Mouse (Mus musculus) right cerebral cortex, postnatal 25 days (tissue): Measurements from ENCODE around the gene Fkbp2.
"Not testable (repeated sequence)": the region's sequence is repeated elsewhere in the genome, so short reads cannot be mapped to it uniquely, and the experiment has no call there.

Experiments
- DNase-seq: peaks from one replicate; pipeline ENCODE4 v3.0.0; 2022

Gene Fkbp2

DNA sequence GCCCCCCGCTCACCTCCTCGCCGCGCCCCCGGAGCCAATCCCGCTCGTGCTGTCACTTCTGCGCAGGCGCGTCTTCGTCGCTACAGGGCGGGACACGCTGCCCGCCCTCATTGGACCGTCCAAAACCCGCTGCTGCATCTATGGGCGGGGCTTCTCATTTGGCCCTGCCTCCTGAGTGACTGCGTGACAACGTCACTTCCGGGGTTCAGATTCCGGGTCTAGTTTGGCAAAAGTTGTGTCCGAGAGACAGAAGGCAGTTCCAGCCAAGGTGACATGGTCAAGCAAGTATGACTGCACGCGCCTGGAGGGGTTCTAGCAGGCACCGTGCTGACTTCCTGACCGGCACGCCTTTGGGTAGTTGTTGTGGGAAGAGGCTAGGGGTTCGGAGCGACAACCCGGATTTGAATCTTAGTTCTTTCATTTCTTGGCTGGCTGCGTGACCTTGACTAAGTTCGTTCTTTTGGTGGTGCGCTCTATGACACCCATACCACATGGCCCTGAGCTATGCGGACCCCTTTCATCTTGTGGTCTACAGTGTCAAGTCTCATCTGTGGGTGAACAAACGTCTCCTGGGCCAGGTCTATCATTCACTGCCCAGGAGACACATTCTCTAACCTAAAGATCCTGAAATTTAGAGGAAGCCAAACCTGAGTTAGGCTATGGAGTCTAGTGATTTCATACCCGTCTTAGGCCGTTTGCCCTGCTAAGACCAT lies at the start of gene Fkbp2:
Gene Fkbp2, minus strand, starts transcription at position 121 of the 713 bp plus-strand sequence.
- DNase-seq, result peak; percentile 99

GRCm38 (mm10) chr19:7029531-7029930 lies 49.2 kb upstream of the Fkbp2 start:
- peak; percentile 62 for DNase-seq

DNA sequence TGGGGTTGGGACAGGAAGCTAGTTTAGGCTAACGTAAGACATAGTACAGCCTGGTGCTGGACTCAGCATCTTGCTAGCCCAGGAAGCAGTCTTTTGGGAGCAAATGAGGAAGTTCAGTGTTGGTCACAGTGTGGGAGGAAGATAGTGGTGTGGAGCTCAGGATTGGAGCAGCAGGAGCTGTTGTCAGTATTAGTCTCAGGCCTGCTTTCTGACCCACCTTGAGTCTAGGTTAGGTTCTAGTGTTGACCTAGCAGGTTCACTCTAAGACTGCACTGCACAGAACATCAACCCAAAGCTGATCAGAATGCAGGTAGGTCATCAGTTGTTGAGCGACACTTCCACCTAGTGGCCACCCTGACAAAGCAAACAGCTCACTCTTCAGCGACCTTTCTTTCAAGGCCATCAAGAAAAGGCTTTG lies 39.9 kb upstream of the Fkbp2 start:
- DNase-seq, result no peak

GRCm38 (mm10) chr19:7019191-7019590 lies 38.9 kb upstream of the Fkbp2 start, which contains the start of gene Fermt3:
Gene Fermt3, minus strand, starts transcription at chr19:7019469.
- no peak for DNase-seq

- no peak for DNase-seq
Observed at GRCm38 (mm10) chr19:7018546-7018945, 38.2 kb upstream of the Fkbp2 start.

DNA sequence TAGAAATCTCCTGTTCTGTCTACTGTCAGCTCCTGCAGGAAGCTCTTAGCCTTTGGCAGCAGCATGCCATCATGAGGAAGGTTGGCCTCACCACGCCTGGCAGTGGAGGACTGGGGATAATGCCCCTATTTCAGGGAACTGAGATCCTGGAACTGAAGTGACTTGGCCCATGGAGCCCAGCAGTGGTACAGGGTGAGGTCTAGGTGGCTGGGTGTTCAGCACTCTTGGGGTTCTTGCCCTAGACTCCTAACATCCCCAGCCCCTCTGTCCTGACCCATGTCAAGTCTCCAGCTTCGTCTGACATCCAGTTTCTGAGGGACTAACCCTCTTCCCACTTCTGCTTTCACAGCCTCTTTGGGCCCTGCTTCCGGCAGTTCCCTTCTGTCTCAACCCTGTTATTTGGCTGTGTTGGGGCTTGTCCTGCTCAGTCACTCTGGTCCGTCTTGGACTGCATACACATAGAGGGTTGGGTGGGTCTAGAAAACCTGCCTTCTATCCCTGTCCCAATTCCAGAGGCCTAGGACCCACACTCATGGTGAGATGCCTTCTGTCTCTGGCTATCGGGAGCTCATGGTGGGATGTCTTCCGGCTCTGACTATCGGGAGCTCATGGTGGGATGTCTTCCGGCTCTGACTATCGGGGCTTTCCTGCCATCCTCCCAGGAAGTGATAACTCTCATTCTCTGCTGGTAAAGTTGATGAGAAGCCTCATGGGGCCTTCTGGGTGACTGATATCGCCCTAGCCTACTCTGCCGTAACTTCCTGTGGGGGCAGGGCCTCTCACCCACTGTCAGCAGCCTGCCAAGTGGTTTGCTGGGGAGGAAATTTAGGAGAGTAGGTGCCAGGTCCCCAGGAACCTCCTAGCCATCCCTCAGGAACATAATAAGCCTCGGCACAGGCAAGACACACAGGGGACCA lies 37.5 kb upstream of the Fkbp2 start:
- no peak for DNase-seq

DNA sequence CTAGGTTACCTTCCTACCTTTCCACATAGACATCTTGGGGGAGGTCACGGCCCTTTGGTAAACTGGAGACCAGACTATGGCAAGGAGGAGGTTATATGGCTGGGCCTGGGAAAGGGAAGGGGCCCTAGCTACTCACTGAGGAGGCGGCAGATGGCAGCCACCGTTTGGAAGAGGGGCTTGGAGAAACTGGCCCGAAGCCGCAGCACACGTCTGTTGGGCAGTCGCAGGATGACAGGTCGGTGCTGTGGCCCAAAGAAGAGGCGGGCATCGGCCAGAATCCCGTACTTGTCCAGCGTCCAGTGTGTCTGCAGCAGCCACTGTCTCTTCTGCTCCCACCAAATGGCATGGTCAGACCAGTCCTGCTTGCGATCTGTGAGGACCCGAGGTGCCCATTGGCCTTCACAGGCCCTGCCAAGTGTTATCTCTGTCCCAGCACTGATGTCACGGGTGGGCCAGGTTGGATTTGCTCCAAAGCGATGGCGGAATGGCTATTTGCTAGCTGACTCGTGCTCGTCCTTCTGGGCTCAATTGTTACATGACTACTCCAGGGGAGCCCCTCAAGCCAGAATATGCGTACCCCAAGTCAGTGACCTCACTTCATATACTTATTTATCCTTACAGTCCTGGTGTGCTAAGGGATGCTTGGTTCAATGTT lies 34.3 kb upstream of the Fkbp2 start:
- no peak for DNase-seq

DNA sequence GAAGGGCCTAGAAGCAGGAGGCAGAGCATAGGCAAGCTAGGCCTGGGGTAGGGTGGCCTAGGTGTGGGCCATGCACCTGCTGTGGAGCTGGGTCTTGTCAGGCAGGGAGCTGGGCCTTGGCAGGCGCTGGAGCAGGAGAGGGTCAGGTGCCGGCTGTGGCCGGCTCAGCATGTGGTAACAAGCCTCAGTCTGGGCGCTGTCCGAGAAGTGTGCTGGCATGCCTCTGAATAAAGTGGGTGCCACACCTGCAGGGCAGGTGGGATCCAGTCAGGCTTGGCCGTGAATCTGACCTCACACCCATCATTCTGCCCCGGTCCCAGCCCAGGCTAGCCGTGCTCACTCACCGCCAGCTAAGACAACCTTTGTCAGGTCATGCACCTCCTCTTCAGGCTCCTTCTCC lies 33.7 kb upstream of the Fkbp2 start:
- no peak for DNase-seq

GRCm38 (mm10) chr19:7012426-7012825 lies 32.1 kb upstream of the Fkbp2 start:
- DNase-seq, result no peak

GRCm38 (mm10) chr19:7006892-7007593 lies 26.7 kb upstream of the Fkbp2 start:
- no peak for DNase-seq

- DNase-seq, result no peak
Observed at GRCm38 (mm10) chr19:6999360-7000063, 19.2 kb upstream of the Fkbp2 start.

DNA sequence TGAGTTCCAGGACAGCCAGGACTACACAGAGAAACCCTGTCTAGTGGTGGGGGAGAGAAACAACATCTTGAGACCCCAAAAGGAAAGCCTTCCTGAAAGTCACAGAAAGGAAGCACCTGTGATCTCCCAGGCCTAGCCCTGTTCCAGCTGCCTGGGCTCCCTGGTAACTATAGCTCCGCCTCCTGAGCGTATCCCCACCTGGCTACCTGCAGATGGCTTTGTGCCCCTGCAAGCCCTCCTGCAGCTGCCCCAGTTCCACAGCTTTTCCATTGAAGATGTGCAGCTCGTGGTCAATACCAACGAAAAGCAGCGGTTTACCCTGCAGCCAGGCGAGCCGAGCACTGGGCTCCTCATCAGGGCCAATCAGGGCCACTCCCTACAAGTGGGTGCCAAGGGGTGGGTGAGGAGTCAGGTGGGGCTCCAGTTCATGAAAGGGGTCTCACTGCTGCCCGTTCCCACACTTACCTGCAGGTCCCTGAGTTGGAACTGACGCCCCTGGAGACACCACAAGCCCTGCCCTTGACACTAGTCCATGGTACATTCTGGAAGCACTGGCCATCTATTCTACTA lies 17.5 kb upstream of the Fkbp2 start:
- no peak for DNase-seq

DNA sequence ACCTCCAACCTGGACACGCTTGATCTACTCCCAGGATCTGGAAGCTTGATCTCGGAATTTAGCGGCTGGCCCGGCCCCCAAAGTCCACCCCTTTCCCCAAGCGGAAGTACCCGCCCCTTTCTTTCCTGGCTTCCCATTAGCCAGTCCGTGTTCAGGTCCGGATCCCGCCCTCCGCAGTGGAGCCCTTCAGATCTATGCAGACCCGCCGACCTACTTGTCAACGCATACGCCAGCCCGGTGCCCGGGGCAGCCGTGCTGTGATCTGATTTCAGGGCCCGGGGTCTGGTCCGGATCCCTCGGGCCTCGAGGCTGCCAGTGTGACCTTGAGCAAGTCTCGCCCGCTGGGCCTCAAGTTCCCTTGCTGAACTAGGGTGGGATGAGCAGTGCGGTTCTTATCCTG lies 15.7 kb upstream of the Fkbp2 start, which contains the start of the genes Nudt22 and Trpt1:
Gene Nudt22, minus strand, starts transcription at position 112 of the 400 bp plus-strand sequence.
Gene Trpt1, plus strand, starts transcription at position 126 of the 400 bp plus-strand sequence.
- DNase-seq, result peak; percentile 81

GRCm38 (mm10) chr19:6995255-6995991 lies 15.1 kb upstream of the Fkbp2 start:
- no peak for DNase-seq

DNA sequence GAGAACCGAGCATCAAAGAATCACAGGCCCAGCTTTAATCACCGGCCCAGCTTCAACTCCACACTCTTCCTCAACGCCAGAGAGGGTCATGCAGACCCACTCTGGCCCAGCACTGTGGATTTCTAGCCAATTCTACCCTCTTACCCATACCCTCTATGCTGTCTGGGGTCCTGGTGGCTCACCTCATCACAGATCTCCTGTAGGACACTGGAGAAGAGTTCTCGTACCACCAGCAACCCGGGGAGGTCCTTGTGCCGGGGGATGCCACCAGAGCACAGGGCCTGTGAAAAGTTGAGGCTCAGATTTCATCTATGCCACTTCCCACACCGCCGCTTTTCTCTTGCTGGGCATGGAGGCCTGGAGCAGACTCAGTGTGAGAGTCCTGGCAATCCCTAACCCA lies 14.2 kb upstream of the Fkbp2 start:
- DNase-seq, result no peak

GRCm38 (mm10) chr19:6994002-6994401 lies 13.7 kb upstream of the Fkbp2 start:
- DNase-seq, result no peak

- DNase-seq, result no peak
Observed at GRCm38 (mm10) chr19:6993011-6993770, 12.9 kb upstream of the Fkbp2 start.

- DNase-seq, result peak; percentile 93
Observed at GRCm38 (mm10) chr19:6992011-6992858, 11.9 kb upstream of the Fkbp2 start, which contains the start of gene Dnajc4. Gene Dnajc4, minus strand, starts transcription at chr19:6992572.

GRCm38 (mm10) chr19:6991166-6991565 lies 10.9 kb upstream of the Fkbp2 start:
- DNase-seq, result not testable (repeated sequence)
